Mouse (Mus musculus) intestine, postnatal 0 days (tissue): ENCODE measurements around the gene Tmem132b. TPM values are rescaled to one million over a fixed set of nuclear protein-coding genes. Genes with fewer than 3 reads are reported as not detected.
A peak's percentile ranks its signal among the peaks of the same experiment; 100 is the strongest.

Source experiments
- ATAC-seq: fragments of 200-750 bp; cut with Nextera tagmentation; 2 replicates; pipeline ENCODE4 v1.8.0; 2017; ENCODE audit warnings: mild to moderate bottlenecking, moderate TSS enrichment, moderate library complexity
- H3K27ac ChIP-seq: fragments of 300-500 bp; sonication (generic); 2 replicates; pipeline ENCODE4 v1.5.1; 2014; ENCODE audit warnings: mild to moderate bottlenecking, low read depth, low read length, moderate library complexity
- H3K27me3 ChIP-seq: fragments of 300-500 bp; sonication (generic); replicated peaks from 2 replicates; pipeline ENCODE4 v1.6.1; 2014; ENCODE audit warnings: low read length, mixed read lengths; ENCODE audit not compliant: control insufficient read depth, insufficient read depth
- H3K36me3 ChIP-seq: fragments of 300-500 bp; sonication (generic); 2 replicates; pipeline ENCODE4 v1.6.1; 2014; ENCODE audit warnings: mild to moderate bottlenecking, moderate library complexity; ENCODE audit not compliant: control insufficient read depth, insufficient read depth
- H3K4me1 ChIP-seq: fragments of 300-500 bp; sonication (generic); replicated peaks from 2 replicates; pipeline ENCODE4 v1.6.1; 2014; ENCODE audit warnings: antibody characterized with exemption, low read length, mixed read lengths; ENCODE audit not compliant: control insufficient read depth, insufficient read depth
- H3K4me2 ChIP-seq: fragments of 300-500 bp; sonication (generic); replicated peaks from 2 replicates; pipeline ENCODE4 v1.6.1; 2014; ENCODE audit warnings: low read depth, mild to moderate bottlenecking, moderate library complexity
- H3K4me3 ChIP-seq: fragments of 300-500 bp; sonication (generic); 2 replicates; pipeline ENCODE4 v1.5.1; 2014; ENCODE audit warnings: low read depth, low read length
- H3K9ac ChIP-seq: fragments of 300-500 bp; sonication (generic); 2 replicates; pipeline ENCODE4 v1.6.1; 2014; ENCODE audit warnings: mild to moderate bottlenecking, low read depth, low read length
- H3K9me3 ChIP-seq: fragments of 300-500 bp; sonication (generic); 2 replicates; pipeline ENCODE4 v1.6.1; 2016; ENCODE audit warnings: mixed run types; ENCODE audit not compliant: control insufficient read depth
- CTCF ChIP-seq: sonication (generic); IDR thresholded peaks from 2 replicates; pipeline ENCODE4 v1.5.1; 2016; ENCODE audit warnings: low read depth, mild to moderate bottlenecking, control low read depth, antibody characterized with exemption, moderate library complexity
- WGBS: fragments of 180-500 bp; shearing (Covaris S2); extraction: QIAGEN DNeasy Blood & Tissue Kit; methylation state at CpG from one replicate; pipeline ENCODE4 v1.1.7; 2014; 5-methylcytosine and 5-hydroxymethylcytosine counted together
- polyA plus RNA-seq: library from polyadenylated mRNA; unstranded; fragments of >200 nt; fragmentation: Nextera tagmentation; extraction: Ambion mirVana; gene quantifications from 2 replicates; pipeline ENCODE4 v1.2.1, GENCODE M21; 2015

Tmem132b gene
- polyA plus RNA-seq, 1 experiment from 2014 or later: 0.25 TPM

DNA sequence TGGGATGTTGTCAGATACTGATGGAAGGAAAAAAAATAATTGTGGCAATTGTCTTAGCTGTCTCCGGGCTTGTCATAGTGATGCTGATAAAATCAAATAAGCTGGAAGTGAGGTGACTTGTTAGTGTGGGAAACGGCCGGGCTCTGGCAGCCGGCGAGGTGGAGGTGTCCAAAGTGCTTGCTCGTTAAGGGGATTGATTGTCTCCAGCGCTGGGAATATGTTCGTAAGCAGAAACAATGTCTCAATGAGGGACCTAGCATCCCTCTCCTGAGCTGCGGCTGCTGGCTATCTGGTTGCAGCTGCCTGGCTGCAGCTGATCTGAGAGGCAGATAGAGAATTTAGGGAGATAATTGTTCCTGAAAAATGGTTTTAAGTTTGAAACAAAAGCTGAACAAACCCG, 161.0 kb downstream of the Tmem132b start:
- WGBS: 65% methylated on average over 10 of the region's 10 CpGs
- no peak for TF ChIP-seq CTCF
- Histone ChIP-seq H3K4me2 (no peak overlapping the region), H3K27ac (no peak overlapping the region), H3K4me3 (no peak overlapping the region), H3K36me3 (no peaks in the 10 kb centered on the region), H3K9me3 (no peaks in the 10 kb centered on the region), H3K4me1 (no peaks in the 10 kb centered on the region), H3K27me3 (no peaks in the 10 kb centered on the region), H3K9ac (no peak overlapping the region)
- ATAC-seq: no peak

DNA sequence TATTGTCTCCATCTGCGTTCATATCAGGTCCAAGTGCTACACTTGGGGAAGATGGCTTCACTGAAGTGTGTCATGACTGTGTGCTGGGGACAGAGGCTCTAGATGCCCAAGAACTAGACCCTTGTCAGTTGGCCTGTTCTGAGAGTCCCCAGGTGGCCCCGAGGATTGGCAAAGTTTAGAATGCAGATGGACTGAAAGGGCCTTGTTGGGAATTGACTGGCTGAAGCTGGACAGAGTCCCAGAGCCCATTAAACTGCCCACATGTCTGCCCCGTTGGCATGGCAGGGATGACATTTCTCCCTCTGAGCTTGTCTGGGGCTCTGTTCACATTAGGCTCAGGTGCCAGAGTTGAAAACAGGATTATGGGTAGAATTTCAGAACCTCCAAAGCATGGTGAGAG, 167.8 kb downstream of the Tmem132b start:
- Histone ChIP-seq H3K36me3 (no peaks in the 10 kb centered on the region), H3K27ac (no peak overlapping the region), H3K9me3 (no peaks in the 10 kb centered on the region), H3K4me1 (no peaks in the 10 kb centered on the region), H3K9ac (no peak overlapping the region), H3K4me2 (no peak overlapping the region), H3K4me3 (no peak overlapping the region), H3K27me3 (no peaks in the 10 kb centered on the region)
- no peak for ATAC-seq
- TF ChIP-seq CTCF: no peak
- WGBS: 75% methylated on average over 3 of the region's 3 CpGs

DNA sequence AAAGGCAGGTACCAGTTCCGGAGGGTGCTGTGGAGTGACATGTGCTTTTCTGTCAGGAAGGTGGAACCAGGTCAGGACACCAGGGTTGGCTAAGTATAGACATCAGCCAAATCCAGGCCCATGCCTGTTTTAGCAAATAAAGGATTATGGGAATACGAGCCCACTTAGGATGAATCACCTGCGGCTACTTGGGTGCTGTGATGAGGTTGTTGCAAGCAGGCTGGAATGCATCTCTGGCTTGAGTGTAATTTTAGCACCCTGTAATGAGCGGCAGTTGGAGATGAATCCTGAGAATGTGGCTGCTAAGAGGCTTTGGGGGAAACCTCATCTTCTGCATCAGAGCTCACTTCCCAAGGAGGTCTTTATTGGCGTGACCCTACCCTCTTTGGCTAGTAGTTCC, 168.7 kb downstream of the Tmem132b start:
- Histone ChIP-seq H3K27me3 (no peaks in the 10 kb centered on the region), H3K4me1 (no peaks in the 10 kb centered on the region), H3K4me3 (no peak overlapping the region), H3K36me3 (no peaks in the 10 kb centered on the region), H3K9ac (no peak overlapping the region), H3K27ac (no peak overlapping the region), H3K4me2 (no peak overlapping the region), H3K9me3 (no peaks in the 10 kb centered on the region)
- no peak for TF ChIP-seq CTCF
- no peak for ATAC-seq
- WGBS: 86% methylated on average over 5 of the region's 5 CpGs

DNA sequence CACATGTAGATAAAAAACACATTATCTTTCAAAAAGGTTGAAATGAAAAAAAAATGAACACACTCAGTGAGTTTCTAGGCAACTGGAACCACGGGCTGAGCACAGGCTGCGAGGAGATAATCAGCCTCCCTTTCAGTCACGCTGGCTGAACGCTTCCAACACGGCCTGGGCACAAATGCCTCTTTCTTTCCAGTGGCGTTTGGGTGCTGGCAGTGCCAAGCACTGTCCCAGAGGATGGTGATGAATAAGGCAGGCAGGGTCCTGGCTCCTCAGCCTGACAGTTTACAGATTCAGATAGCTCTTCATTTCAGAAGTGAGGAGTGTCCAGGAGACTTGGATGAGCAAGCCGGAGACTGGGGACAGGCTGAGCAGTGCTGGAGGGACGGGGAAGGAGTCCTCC, 173.8 kb downstream of the Tmem132b start:
- no peak overlapping the region for H3K9ac ChIP-seq
- H3K27me3 ChIP-seq: no peaks in the 10 kb centered on the region
- H3K27ac ChIP-seq: no peak overlapping the region
- H3K4me2 ChIP-seq: no peak overlapping the region
- H3K9me3 ChIP-seq: no peaks in the 10 kb centered on the region
- H3K4me3 ChIP-seq: no peak overlapping the region
- WGBS: 72% methylated on average over 8 of the region's 8 CpGs
- no peak for TF ChIP-seq CTCF
- no peak for ATAC-seq
- no peaks in the 10 kb centered on the region for H3K36me3 ChIP-seq
- no peaks in the 10 kb centered on the region for H3K4me1 ChIP-seq

DNA sequence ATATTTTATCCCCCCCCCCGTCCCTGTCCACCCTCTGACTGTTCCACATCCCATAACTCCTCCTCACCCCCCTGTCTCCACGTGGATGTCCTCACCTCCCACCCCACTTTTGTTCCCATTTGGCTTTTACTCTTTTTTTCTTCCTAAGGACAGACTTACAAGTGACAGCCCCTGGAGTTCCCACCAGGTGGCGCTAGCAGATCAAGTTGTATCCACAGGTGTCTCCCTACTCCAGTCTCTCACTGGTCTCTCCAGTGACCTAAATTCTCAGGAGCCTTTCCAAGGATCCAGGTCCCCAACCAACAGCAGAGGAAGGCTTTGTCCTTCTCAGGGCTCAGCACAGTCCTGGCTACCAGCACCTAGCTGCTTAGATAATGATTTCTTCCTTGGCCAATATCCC, 177.6 kb downstream of the Tmem132b start:
- WGBS: 1% methylated on average over 3 of the region's 3 CpGs

DNA sequence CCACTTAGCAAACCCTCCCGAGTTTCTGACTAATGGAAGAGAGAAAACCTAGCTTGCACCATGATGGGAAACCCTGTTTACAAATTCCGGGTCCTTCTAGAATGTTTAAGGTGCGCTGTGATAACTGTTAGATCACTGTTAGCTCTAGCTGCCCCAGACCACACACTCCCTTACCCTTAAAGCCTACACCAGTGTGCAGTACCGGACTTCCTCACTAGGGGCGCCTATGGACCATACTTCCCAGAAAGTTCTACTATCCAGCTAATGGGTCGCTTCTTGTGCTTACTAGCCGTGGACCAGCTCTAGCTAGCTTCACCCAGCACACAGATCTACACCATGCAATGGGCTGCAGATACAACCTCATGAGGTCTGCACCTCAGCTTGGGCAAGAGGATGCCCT, 195.2 kb downstream of the Tmem132b start:
- ATAC-seq: no peak

More for the DNA sequence above, 177.6 kb downstream of the Tmem132b start:
- Histone ChIP-seq H3K27ac (no peak overlapping the region), H3K9me3 (no peaks in the 10 kb centered on the region), H3K36me3 (no peaks in the 10 kb centered on the region), H3K9ac (no peak overlapping the region), H3K4me3 (no peak overlapping the region), H3K27me3 (no peaks in the 10 kb centered on the region), H3K4me2 (no peak overlapping the region), H3K4me1 (no peaks in the 10 kb centered on the region)
- no peak for ATAC-seq
- TF ChIP-seq CTCF: peak; percentile 50

DNA sequence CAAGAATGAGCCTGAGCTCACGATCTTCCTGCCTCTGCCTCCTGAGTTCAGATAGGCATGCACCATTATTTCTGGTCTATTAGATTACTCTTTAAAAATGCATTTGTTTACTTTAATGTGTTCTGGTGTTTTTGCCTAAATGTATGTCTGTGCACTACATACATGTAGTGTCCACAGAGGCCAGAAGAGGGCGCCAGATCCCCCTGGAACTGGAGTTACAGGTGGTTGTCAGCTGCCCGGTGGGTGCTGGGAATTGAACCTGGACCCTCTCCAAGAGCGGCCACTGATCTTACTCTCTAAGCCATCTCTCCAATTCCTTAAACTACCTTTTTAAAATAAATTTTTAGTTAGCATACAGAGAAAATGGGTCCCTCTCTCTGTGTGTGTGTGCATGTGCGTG, 195.9 kb downstream of the Tmem132b start:
- H3K36me3 ChIP-seq: no peaks in the 10 kb centered on the region
- H3K4me3 ChIP-seq: no peak overlapping the region
- H3K27ac ChIP-seq: no peak overlapping the region
- no peak for ATAC-seq
- 82% methylated on average over 5 of the region's 5 CpGs for WGBS
- H3K9ac ChIP-seq: no peak overlapping the region
- no peaks in the 10 kb centered on the region for H3K4me1 ChIP-seq
- H3K9me3 ChIP-seq: no peaks in the 10 kb centered on the region
- no peaks in the 10 kb centered on the region for H3K27me3 ChIP-seq
- TF ChIP-seq CTCF: no peak
- H3K4me2 ChIP-seq: no peak overlapping the region

More for the DNA sequence above, 195.2 kb downstream of the Tmem132b start:
- Histone ChIP-seq H3K4me1 (no peaks in the 10 kb centered on the region), H3K9me3 (no peaks in the 10 kb centered on the region), H3K4me2 (no peak overlapping the region), H3K27me3 (no peaks in the 10 kb centered on the region), H3K36me3 (no peaks in the 10 kb centered on the region), H3K4me3 (no peak overlapping the region), H3K9ac (no peak overlapping the region), H3K27ac (no peak overlapping the region)
- TF ChIP-seq CTCF: no peak
- WGBS: 84% methylated on average over 7 of the region's 7 CpGs
